Mouse (Mus musculus) heart, adult 2 months (tissue): ENCODE data around the gene Il25. TPM values are rescaled to one million over a fixed set of nuclear protein-coding genes. Genes with fewer than 3 reads are reported as not detected.
"Not testable (repeated sequence)": the region's sequence is repeated elsewhere in the genome, so short reads cannot be mapped to it uniquely, and the experiment has no call there.

ENCODE experiments used
- DNase-seq, 2 experiments: peaks; one replicate each; pipeline ENCODE4 v3.0.0; 2021
- H3K27ac ChIP-seq: fragments of 200-600 bp; 2 replicates; pipeline ENCODE4 v1.8.1; 2022
- H3K27me3 ChIP-seq: fragments of 200-500 bp; 2 replicates; pipeline ENCODE4 v1.6.1; 2012; ENCODE audit warnings: mild to moderate bottlenecking, low read length, inconsistent platforms, mixed read lengths; ENCODE audit not compliant: control insufficient read depth, insufficient read depth
- H3K36me3 ChIP-seq: fragments of 200-500 bp; 2 replicates; pipeline ENCODE4 v1.6.1; 2012; ENCODE audit warnings: low read length, inconsistent platforms; ENCODE audit not compliant: control insufficient read depth, insufficient read depth
- H3K4me1 ChIP-seq: fragments of 200-500 bp; 2 replicates; pipeline ENCODE4 v1.6.1; 2011; ENCODE audit warnings: low read length; ENCODE audit not compliant: control insufficient read depth, insufficient read depth
- H3K4me3 ChIP-seq: fragments of 200-600 bp; 2 replicates; pipeline ENCODE4 v1.8.1; 2022
- H3K79me2 ChIP-seq: fragments of 200-500 bp; replicated peaks from 2 replicates; pipeline ENCODE4 v1.6.1; 2012; ENCODE audit warnings: mild to moderate bottlenecking, inconsistent platforms, low read length, moderate library complexity, mixed read lengths; ENCODE audit not compliant: control insufficient read depth, insufficient read depth
- H3K9ac ChIP-seq: fragments of 200-500 bp; 2 replicates; pipeline ENCODE4 v1.6.1; 2012; ENCODE audit warnings: low read depth, mild to moderate bottlenecking, control low read depth, inconsistent platforms, low read length, mixed read lengths
- CTCF ChIP-seq: fragments of 200-600 bp; IDR thresholded peaks from 2 replicates; pipeline ENCODE4 v1.8.1; 2022; ENCODE audit warnings: antibody characterized with exemption, mild to moderate bottlenecking, moderate library complexity
- EP300 ChIP-seq: fragments of 200-500 bp; IDR thresholded peaks from 2 replicates; pipeline ENCODE4 v1.6.1; 2011; ENCODE audit warnings: low read depth, low read length, control low read depth; ENCODE audit not compliant: insufficient read depth
- POLR2A ChIP-seq: fragments of 200-500 bp; IDR thresholded peaks from 2 replicates; pipeline ENCODE4 v1.6.1; 2011; ENCODE audit warnings: mild to moderate bottlenecking, low read depth, low read length, control low read depth; ENCODE audit not compliant: insufficient read depth
- WGBS: fragments of 180-500 bp; shearing (Covaris S2); methylation state at CpG from one replicate; pipeline ENCODE4 v1.1.7; 2018; 5-methylcytosine and 5-hydroxymethylcytosine counted together
- intact Hi-C: fragments of 180-260 bp; cut with DNase I; formaldehyde crosslinking; loops from one replicate; pipeline ENCODE4 v1.15.1; 2025
- polyA plus RNA-seq: library from polyadenylated mRNA; depleted of rRNA; stranded (reverse); fragments of >200 nt; gene quantifications from 2 replicates; pipeline ENCODE4 v1.2.3, GENCODE M21; 2012
- total RNA-seq, 2 experiments: library from RNA; stranded (reverse); gene quantifications; 2 replicates each; pipeline ENCODE4 v1.2.3; 2021

Gene Il25
- total and polyA plus RNA-seq, 3 experiments = not detected

GRCm38 (mm10) chr14:54959853-54960613 is 27.5 kb downstream of the Il25 start:
- peak overlapping the region; percentile 38 for H3K4me3 ChIP-seq
- DNase-seq, H3K4me1 ChIP-seq, intact Hi-C loops, H3K27me3 ChIP-seq, H3K36me3 ChIP-seq, H3K79me2 ChIP-seq: not testable (repeated sequence)
- H3K27ac ChIP-seq = peak overlapping the region; percentile 36
- 63% methylated on average over 12 of the region's 12 CpGs for whole genome bisulfite sequencing
- TF ChIP-seq POLR2A (peak; percentile 85), EP300 (peak; percentile 79)
- peak overlapping the region; percentile 69 for H3K9ac ChIP-seq

- Histone ChIP-seq H3K9ac (peak overlapping the region; percentile 69), H3K79me2 (no peaks in the 10 kb centered on the region), H3K27me3 (no peaks in the 10 kb centered on the region), H3K36me3 (no peaks in the 10 kb centered on the region; the same call in 1 of the 2 replicates), H3K27ac (peak overlapping the region; percentile 4), H3K4me3 (peak overlapping the region; percentile 38), H3K4me1 (no peaks in the 10 kb centered on the region)
- intact Hi-C loops = no loop called here
- DNase-seq = no peak
- peak; percentile 33; the same call in 1 of the 2 replicates for TF ChIP-seq EP300
- no peak for TF ChIP-seq CTCF
- peak; percentile 72; the same call in 1 of the 2 replicates for TF ChIP-seq POLR2A
- WGBS = 31% methylated on average over 10 of the region's 10 CpGs
Measured at GRCm38 (mm10) chr14:54960769-54961168, 28.3 kb downstream of the Il25 start.

GRCm38 (mm10) chr14:54961487-54961886 is 29.0 kb downstream of the Il25 start:
- Histone ChIP-seq H3K27me3 (no peaks in the 10 kb centered on the region), H3K27ac (peak overlapping the region; percentile 71; the same call in 1 of the 2 replicates), H3K4me1 (no peaks in the 10 kb centered on the region), H3K36me3 (no peaks in the 10 kb centered on the region; the same call in 1 of the 2 replicates), H3K79me2 (no peaks in the 10 kb centered on the region), H3K4me3 (peak overlapping the region; percentile 38), H3K9ac (peak overlapping the region; percentile 69)
- intact Hi-C loops = no loop called here
- TF ChIP-seq CTCF (no peak), POLR2A (peak; percentile 87), EP300 (peak; percentile 96)
- WGBS = 53% methylated on average over 5 of the region's 5 CpGs
- DNase-seq = no peak

DNA sequence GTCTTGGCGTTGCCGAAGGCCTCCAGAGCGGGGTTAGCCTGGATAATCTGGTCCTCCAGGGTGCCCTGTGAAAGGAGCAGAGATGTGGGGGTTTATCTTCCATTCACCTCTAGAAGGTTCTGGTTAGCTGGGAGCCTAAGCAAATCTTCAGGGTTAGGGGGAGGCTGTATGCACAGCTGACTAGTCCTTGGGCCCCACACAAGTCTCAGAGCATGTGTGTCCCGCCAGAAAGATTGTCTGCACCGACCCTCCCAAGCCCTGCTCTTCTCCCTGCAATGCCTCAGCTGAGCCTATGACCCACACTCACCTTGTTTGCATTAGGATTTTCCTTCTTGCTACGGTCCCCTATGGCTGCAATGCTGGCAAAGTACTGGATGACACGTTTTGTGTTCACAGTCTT is 30.2 kb downstream of the Il25 start:
- TF ChIP-seq POLR2A = peak; percentile 84
- TF ChIP-seq EP300 = peak; percentile 57
- TF ChIP-seq CTCF = no peak
- no peaks in the 10 kb centered on the region for H3K4me1 ChIP-seq
- H3K9ac ChIP-seq = peak overlapping the region; percentile 94
- H3K4me3 ChIP-seq = peak overlapping the region; percentile 59
- no peaks in the 10 kb centered on the region for H3K79me2 ChIP-seq
- intact Hi-C loops = no loop called here
- no peaks in the 10 kb centered on the region for H3K27me3 ChIP-seq
- no peaks in the 10 kb centered on the region; the same call in 1 of the 2 replicates for H3K36me3 ChIP-seq
- 52% methylated on average over 7 of the region's 7 CpGs for WGBS
- no peak for DNase-seq
- H3K27ac ChIP-seq = peak overlapping the region; percentile 71

DNA sequence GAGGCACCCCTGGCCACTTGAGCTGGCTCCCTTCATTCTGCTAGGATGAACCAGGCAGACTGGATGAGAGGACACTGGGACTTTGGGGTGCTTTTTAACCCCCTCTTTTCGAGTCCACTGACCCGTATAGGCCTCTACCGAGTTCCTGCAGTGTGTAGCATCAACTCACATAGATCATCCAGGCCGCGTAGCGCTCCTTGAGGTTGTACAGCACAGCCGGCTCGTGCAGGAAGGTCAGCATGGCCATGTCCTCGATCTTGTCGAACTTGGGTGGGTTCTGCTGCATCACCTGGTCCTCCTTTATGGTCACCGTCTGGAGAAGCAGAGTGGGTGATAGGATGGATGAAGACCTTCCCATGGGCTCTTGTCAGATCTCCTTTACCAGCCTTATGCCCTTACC is 31.2 kb downstream of the Il25 start:
- no peaks in the 10 kb centered on the region for H3K4me1 ChIP-seq
- intact Hi-C loops = no loop called here
- 63% methylated on average over 11 of the region's 11 CpGs for WGBS
- peak overlapping the region; percentile 59 for H3K4me3 ChIP-seq
- peak overlapping the region; percentile 94 for H3K9ac ChIP-seq
- H3K36me3 ChIP-seq = no peaks in the 10 kb centered on the region; the same call in 1 of the 2 replicates
- TF ChIP-seq CTCF = no peak
- TF ChIP-seq EP300 = peak; percentile 84
- TF ChIP-seq POLR2A = peak; percentile 63; the same call in 1 of the 2 replicates
- H3K79me2 ChIP-seq = no peaks in the 10 kb centered on the region
- DNase-seq = peak in 1 of 2 experiments; percentile 24
- H3K27ac ChIP-seq = peak overlapping the region; percentile 93
- H3K27me3 ChIP-seq = no peaks in the 10 kb centered on the region

- H3K4me1 ChIP-seq = no peaks in the 10 kb centered on the region
- peak in 1 of 2 experiments; percentile 27 for DNase-seq
- H3K27me3 ChIP-seq = no peaks in the 10 kb centered on the region
- intact Hi-C loops = no loop called here
- H3K9ac ChIP-seq = peak overlapping the region; percentile 94
- peak overlapping the region; percentile 59 for H3K4me3 ChIP-seq
- TF ChIP-seq CTCF (no peak), EP300 (peak; percentile 91; the same call in 1 of the 2 replicates), POLR2A (peak; percentile 63; the same call in 1 of the 2 replicates)
- 65% methylated on average over 15 of the region's 15 CpGs for WGBS
- H3K36me3 ChIP-seq = no peaks in the 10 kb centered on the region
- no peaks in the 10 kb centered on the region for H3K79me2 ChIP-seq
- H3K27ac ChIP-seq = peak overlapping the region; percentile 93
Measured at GRCm38 (mm10) chr14:54965044-54965443, 32.5 kb downstream of the Il25 start.
